Comparison of ENCODE assay signal across 1 mouse cellular context in the genomic region with DNA sequence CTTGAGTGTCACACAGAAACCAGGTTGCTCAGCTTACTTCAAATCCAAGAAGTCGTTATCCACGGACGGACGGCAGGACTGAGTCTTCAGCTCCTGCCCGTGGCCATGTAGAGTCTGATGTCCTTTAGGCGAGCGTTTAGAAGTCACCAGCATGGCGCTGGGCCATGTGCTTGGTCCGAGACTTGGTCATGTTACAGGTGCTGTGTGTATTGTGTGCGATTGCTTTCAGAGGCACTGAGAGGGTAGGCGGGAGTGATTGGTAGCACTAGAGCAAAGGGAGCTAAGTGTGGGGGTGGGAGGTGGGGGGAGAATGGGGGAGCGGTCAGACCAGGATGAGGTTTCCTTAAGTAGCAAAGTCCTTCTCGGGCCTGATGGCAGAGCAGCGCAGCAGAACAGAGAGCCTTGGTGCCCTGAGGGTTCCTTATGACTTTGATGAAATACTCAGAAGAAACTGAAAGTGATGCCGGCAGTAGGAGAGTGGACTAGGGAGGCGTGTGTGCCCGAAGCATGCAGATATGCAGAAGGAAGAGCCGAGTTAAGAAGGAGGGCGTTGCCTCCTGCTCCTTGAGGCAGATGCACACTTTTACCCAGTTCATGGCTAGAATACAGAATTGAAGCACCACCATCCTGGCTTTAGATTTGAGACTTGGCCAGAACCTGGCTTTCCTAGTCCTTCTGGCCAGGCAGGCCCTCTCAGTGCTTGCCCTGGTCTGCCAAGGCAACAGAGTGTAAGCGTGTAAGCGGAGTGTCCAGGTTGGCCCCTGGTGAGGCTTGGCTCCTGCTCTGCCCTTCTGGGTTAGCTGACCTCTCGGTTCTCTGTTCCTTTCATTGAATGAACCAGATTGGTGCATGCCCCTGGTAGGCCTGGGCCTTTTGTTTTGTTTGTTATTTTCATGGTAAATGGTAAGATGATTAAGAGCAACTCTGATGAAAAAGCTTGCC.
TF ChIP-seq lines count a peak whose summit lies in the region.

No protein-coding gene starts in this region.

TF ChIP-seq in CH12.LX, 34 proteins besides CTCF, POLR2A, EP300 and RAD21 (continued from another document):
- no peak for TF ChIP-seq JUND (conservative IDR thresholded peaks at IDR 0.05; ENCODE audit: low read depth, low read length)
- no peak for TF ChIP-seq SMC3 (IDR thresholded peaks at IDR 0.05; ENCODE audit: low read depth, low read length)
- TF ChIP-seq USF2 (conservative IDR thresholded peaks at IDR 0.05; ENCODE audit: low read depth, low read length), result no peak
- TF ChIP-seq ZMIZ1 (IDR thresholded peaks at IDR 0.05; ENCODE audit: low read depth, low read length), result no peak
- no peak for TF ChIP-seq ZNF384 (IDR thresholded peaks at IDR 0.05; ENCODE audit: low read depth, low read length)
- no peak for TF ChIP-seq ELF1 (IDR thresholded peaks at IDR 0.05; ENCODE audit: low read depth, low read length)
- 0 out of 2 replicates have a peak, but pooled peaks have one; percentile 36 for TF ChIP-seq TBP (conservative IDR thresholded peaks at IDR 0.05; ENCODE audit: low read depth, low read length)
- TF ChIP-seq GABPA (IDR thresholded peaks at IDR 0.05; ENCODE audit: insufficient replicate concordance, low read depth, low read length), result no peak
- no peak for TF ChIP-seq ETS1 (conservative IDR thresholded peaks at IDR 0.05; ENCODE audit: low read depth, low read length)
- no peak for TF ChIP-seq NRF1 (IDR thresholded peaks at IDR 0.05; ENCODE audit: low read depth, low read length)
- no peak for TF ChIP-seq KAT2A (IDR thresholded peaks at IDR 0.05; ENCODE audit: insufficient replicate concordance, low read length)
- no peak for TF ChIP-seq ZC3H11A (IDR thresholded peaks at IDR 0.05; ENCODE audit: low read depth, low read length)
- TF ChIP-seq MAX (IDR thresholded peaks at IDR 0.05; ENCODE audit: low read length), result peak; percentile 54
- TF ChIP-seq MEF2A (IDR thresholded peaks at IDR 0.05; ENCODE audit: borderline replicate concordance, low read depth, low read length), result no peak
- no peak for TF ChIP-seq POLR2AphosphoS2 (IDR thresholded peaks at IDR 0.05; ENCODE audit: low read depth, low read length)
- TF ChIP-seq IRF4 (IDR thresholded peaks at IDR 0.05; ENCODE audit: low read depth, low read length), result 0 out of 2 replicates have a peak, but pooled peaks have one; percentile 18
